Mouse (Mus musculus) liver, embryonic 11.5 days (tissue): ENCODE results near the gene Scrn3. TPM values are rescaled to one million over a fixed set of nuclear protein-coding genes. Genes with fewer than 3 reads are reported as not detected.

Experiments used
- ATAC-seq: fragments of 200-750 bp; cut with Nextera tagmentation; replicated peaks from 2 replicates; pipeline ENCODE4 v1.8.0; 2017; ENCODE audit warnings: moderate number of reproducible peaks, mild to moderate bottlenecking, moderate TSS enrichment, moderate library complexity; ENCODE audit not compliant: low FRiP score
- DNase-seq: peaks from one replicate; pipeline ENCODE4 v3.0.0-alpha.2; 2017; ENCODE audit warnings: low spot score
- H3K27ac ChIP-seq: fragments of 300-500 bp; sonication (generic); 2 replicates; pipeline ENCODE4 v1.5.1; 2014; ENCODE audit warnings: mild to moderate bottlenecking, low read depth, low read length, control low read depth
- H3K27me3 ChIP-seq: fragments of 300-500 bp; sonication (generic); replicated peaks from 2 replicates; pipeline ENCODE4 v1.6.1; 2014; ENCODE audit warnings: low read length, mixed read lengths; ENCODE audit not compliant: control insufficient read depth, insufficient read depth
- H3K36me3 ChIP-seq: fragments of 300-500 bp; sonication (generic); 2 replicates; pipeline ENCODE4 v1.6.1; 2014; ENCODE audit warnings: mild to moderate bottlenecking, low read length, moderate library complexity, mixed read lengths; ENCODE audit not compliant: control insufficient read depth, insufficient read depth
- H3K4me1 ChIP-seq: fragments of 300-500 bp; sonication (generic); replicated peaks from 2 replicates; pipeline ENCODE4 v1.6.1; 2014; ENCODE audit warnings: low read length, mixed read lengths; ENCODE audit not compliant: control insufficient read depth, insufficient read depth
- H3K4me2 ChIP-seq: fragments of 300-500 bp; sonication (generic); 2 replicates; pipeline ENCODE4 v1.6.1; 2014; ENCODE audit warnings: mild to moderate bottlenecking, control low read depth, moderate library complexity
- H3K4me3 ChIP-seq: fragments of 300-500 bp; sonication (generic); 2 replicates; pipeline ENCODE4 v1.5.1; 2014; ENCODE audit warnings: low read depth, low read length, control low read depth
- H3K9ac ChIP-seq: fragments of 300-500 bp; sonication (generic); 2 replicates; pipeline ENCODE4 v1.6.1; 2014; ENCODE audit warnings: low read depth, low read length, control low read depth
- H3K9me3 ChIP-seq: fragments of 300-500 bp; sonication (generic); 2 replicates; pipeline ENCODE4 v1.6.1; 2016; ENCODE audit warnings: low read length, inconsistent platforms, mixed read lengths; ENCODE audit not compliant: control insufficient read depth
- WGBS: fragments of 180-500 bp; shearing (Covaris S2); extraction: QIAGEN DNeasy Blood & Tissue Kit; methylation state at CpG from one replicate; pipeline ENCODE4 v1.1.7; 2014; 5-methylcytosine and 5-hydroxymethylcytosine counted together
- polyA plus RNA-seq: library from polyadenylated mRNA; unstranded; fragments of >200 nt; fragmentation: Nextera tagmentation; extraction: Ambion mirVana; gene quantifications from 2 replicates; pipeline ENCODE4 v1.2.1, GENCODE M21; 2014

Scrn3 gene
- polyA plus RNA-seq, result 27.6 and 31.6 TPM in 2 replicates

DNA sequence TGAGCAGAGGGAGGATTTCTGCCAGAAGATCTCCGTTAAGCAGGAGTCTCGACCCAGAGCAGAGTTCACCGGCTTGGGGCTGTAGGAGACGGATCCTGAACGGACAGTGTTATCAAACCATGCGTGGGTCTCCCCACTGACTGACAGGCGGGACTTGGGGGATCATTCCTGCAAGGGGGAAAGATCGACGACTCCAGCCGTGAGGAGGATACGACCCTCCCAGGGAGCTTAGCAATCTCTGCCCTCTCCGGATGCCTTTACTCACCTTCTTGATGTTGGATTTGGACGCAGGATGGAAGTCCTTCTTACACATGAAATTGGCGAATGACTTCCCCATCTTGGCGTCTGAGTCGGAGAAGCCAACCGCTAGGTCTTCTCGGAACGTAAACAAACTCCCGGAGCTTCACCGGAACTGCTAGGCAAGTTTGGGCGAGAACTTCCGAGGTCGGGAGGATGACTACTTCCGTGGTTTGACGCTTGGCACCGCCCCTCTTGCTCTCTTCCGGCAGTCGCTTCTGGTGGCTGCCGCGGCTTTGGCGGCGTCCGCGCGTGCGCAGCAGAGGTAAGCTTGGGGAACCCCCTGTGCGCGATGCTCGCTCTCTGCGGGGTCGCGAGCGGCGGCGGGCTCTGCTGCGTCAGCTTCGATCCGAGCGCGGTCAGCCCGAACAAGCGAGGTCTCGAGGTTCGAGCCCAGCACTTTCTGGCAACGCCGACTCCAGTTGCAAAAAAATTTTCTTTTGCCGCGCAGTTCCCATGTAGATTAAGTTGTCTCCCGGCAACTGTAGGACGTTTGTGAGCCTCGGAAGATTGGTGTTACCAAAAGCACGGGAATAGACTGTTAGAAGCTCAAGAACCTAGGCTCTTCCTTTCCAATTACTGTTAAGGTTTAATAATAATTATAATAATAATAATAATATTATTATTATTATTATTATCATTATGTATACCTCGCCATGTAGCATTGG is at the start of gene Scrn3, which contains the start of gene Cir1:
Gene Scrn3 (plus strand): TSS at position 450 of the 965 bp plus-strand sequence.
Gene Cir1 (minus strand): TSS at position 550 of the 965 bp plus-strand sequence.
- Histone ChIP-seq H3K4me3 (peak within 1 kb of the TSS; percentile 83), H3K27me3 (no peaks in the 10 kb centered on the region), H3K9me3 (no peaks in the 10 kb centered on the region), H3K4me2 (peak within 1 kb of the TSS; percentile 87), H3K4me1 (peaks cover 5% of the 10 kb centered on the region), H3K36me3 (peaks cover 13% of the 10 kb centered on the region), H3K27ac (peak within 1 kb of the TSS; percentile 82), H3K9ac (peak within 1 kb of the TSS; percentile 84)
- under 1% methylated on average over 64 of the region's 64 CpGs for WGBS
- DNase-seq (peak; percentile 91), ATAC-seq (peak; percentile 92)

DNA sequence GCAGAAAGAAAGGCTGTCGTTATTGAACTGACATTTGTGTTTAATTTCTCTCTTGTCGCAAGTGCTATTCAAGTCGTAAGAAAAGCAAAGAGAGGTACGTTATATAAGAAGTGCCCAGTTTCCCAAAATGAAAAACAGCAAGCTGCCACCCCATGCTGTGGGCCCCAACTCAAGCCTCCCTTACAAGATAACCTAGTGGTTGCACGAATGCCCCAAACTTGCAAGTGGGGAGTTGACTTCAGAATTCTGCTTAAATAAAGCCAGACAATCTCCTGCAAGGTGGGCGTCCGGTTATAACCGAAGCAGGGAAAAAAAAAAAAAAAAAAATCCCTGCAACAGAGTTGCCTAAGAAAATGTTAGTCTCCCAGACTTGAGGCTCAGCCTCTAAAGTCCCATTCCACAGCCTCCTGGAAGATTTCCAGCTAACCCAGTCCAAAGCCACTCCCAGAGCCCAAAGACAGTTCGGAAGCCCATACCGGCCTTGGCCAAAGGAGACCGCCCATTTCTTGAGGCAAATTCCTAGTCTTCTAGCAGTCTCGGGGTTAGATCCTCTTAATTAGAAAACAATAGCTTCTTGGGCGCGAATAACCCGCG is 49.1 kb upstream of the Scrn3 start:
- Histone ChIP-seq H3K4me2 (peak overlapping the region; percentile 65), H3K4me1 (peaks cover 6% of the 10 kb centered on the region; the same call in 1 of the 2 replicates), H3K27me3 (peaks cover 64% of the 10 kb centered on the region), H3K27ac (no peak overlapping the region), H3K9ac (no peak overlapping the region), H3K36me3 (no peaks in the 10 kb centered on the region), H3K9me3 (0 out of 2 replicates have a peak, but pooled peaks cover 2% of the 10 kb centered on the region), H3K4me3 (peak overlapping the region; percentile 39)
- ATAC-seq (no peak), DNase-seq (no peak)
- 8% methylated on average over 16 of the region's 16 CpGs for WGBS

DNA sequence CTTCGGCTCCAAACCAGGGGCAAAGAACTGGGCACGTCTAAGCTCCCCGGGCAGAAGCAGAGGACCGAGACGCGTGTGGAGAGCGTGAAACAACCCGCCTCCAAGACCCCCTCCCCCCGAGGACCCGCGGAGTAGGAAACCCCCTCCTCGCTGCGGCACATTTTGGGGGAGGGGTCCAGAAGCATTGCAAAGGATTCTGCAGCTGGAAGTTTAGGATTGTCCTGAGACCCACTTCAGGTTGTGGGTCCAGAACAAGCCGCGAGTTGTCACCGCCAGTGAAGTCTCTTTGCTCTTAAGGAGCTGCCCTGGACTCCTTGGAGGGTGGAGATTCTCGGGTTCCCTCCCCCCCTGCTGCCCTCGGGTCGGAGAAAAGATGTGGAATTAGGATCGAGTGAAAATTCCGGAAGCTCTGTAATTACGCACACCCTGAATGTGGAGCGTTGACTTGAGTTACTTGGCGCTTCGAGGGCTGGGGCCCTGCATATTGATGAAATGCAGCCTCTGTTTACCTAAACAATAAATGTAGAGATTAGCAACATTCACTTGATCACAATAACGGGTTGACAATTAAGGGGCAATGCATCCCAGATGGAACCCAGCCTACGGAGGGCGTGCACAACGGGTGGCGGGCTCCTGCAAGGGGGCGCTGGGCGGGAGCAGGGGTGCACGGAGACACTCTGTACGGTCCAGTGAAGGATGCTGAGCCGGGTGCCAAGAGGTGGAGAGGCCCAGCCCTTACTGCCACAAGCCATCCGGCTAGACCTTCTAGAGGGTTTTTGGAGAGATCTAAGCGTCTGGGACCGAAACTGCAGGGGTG is 48.4 kb upstream of the Scrn3 start:
- H3K9me3 ChIP-seq, result 0 out of 2 replicates have a peak, but pooled peaks cover 2% of the 10 kb centered on the region
- peaks cover 6% of the 10 kb centered on the region; the same call in 1 of the 2 replicates for H3K4me1 ChIP-seq
- WGBS, result 3% methylated on average over 38 of the region's 38 CpGs
- H3K36me3 ChIP-seq, result no peaks in the 10 kb centered on the region
- peak overlapping the region; percentile 65 for H3K4me2 ChIP-seq
- ATAC-seq (no peak), DNase-seq (no peak)
- peaks cover 71% of the 10 kb centered on the region for H3K27me3 ChIP-seq
- H3K27ac ChIP-seq, result no peak overlapping the region
- no peak overlapping the region for H3K9ac ChIP-seq
- peak overlapping the region; percentile 39 for H3K4me3 ChIP-seq

DNA sequence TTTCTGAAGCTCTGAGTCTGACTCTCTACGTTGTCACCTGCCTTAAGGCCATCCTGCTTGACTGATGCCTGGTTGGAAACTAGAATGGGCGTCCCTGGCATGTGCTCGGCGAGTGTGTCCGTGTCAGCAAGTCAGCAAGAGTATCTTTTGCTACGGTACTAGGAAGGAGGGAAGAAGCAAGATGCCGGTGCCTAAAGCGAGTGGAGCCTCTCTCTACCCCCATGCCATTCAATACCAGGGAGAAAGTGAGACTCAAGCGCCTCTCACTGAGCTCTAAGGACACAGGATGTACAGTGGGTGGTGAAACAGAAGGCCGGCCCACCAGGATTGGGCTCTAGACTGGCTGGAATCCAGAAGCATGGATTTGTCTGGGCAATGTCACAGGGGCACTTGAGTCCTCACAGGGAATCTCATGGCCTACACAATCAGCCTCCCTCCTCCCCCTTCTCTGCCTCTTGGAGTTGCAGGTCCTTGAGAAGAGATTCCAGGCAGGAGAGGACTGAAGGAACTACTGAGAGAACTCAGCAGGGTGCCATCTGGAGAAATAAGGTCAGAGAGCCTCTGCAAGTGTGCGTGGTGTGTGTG is 47.7 kb upstream of the Scrn3 start:
- H3K4me2 ChIP-seq, result peak overlapping the region; percentile 65
- WGBS, result 6% methylated on average over 11 of the region's 11 CpGs
- ATAC-seq, result no peak
- peaks cover 6% of the 10 kb centered on the region; the same call in 1 of the 2 replicates for H3K4me1 ChIP-seq
- H3K9ac ChIP-seq, result no peak overlapping the region
- H3K27me3 ChIP-seq, result peaks cover 78% of the 10 kb centered on the region
- H3K4me3 ChIP-seq, result no peak overlapping the region
- DNase-seq, result no peak
- no peaks in the 10 kb centered on the region for H3K36me3 ChIP-seq
- 0 out of 2 replicates have a peak, but pooled peaks cover 2% of the 10 kb centered on the region for H3K9me3 ChIP-seq
- no peak overlapping the region for H3K27ac ChIP-seq

DNA sequence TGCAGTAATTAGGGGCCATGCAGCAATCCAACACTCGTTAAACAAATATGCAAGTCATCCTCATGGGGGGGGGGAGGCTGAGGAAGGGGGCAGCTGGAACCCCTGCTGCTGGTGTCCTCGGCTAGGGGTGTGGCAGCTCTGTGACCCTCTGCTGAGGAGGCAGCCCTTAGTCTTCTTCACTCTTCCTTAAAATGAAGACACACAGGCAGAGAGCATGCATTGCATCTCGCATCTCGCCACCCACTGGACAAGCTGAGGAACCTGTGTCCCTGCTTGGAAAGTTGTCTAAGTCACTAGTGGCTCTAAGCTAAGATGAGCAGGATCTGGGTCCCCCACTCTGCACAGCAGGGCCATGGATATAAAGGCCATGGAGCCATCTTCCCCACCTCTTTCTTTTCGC is 46.4 kb upstream of the Scrn3 start:
- Histone ChIP-seq H3K9ac (no peak overlapping the region), H3K27me3 (peaks cover 92% of the 10 kb centered on the region), H3K4me3 (no peak overlapping the region), H3K4me2 (no peak overlapping the region), H3K27ac (no peak overlapping the region), H3K9me3 (0 out of 2 replicates have a peak, but pooled peaks cover under 1% of the 10 kb centered on the region), H3K4me1 (peaks cover 9% of the 10 kb centered on the region; the same call in 1 of the 2 replicates), H3K36me3 (no peaks in the 10 kb centered on the region)
- ATAC-seq (no peak), DNase-seq (no peak)
- whole genome bisulfite sequencing, result 8% methylated on average over 5 of the region's 5 CpGs

DNA sequence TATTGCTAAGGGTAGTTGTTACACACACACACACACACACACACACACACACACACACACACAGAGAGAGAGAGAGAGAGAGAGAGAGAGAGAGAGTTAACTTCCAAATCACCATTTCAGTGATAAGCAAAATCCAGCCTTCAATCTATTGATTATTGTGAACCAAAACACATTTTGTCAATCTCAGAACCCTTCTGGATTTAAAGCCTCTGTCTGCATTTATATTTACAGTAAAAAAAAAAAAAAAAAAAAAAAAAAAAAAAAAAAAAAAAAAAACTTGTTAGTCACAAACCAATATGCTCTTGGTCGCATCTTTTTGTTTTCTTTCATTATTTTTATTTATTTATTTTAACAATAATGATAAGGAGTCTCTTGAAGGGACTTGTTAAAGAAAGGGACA is 45.8 kb upstream of the Scrn3 start:
- H3K27me3 ChIP-seq, result peaks cover 98% of the 10 kb centered on the region
- no peak overlapping the region for H3K9ac ChIP-seq
- H3K27ac ChIP-seq, result no peak overlapping the region
- H3K4me2 ChIP-seq, result no peak overlapping the region
- no peaks in the 10 kb centered on the region for H3K36me3 ChIP-seq
- H3K4me3 ChIP-seq, result no peak overlapping the region
- H3K4me1 ChIP-seq, result peaks cover 14% of the 10 kb centered on the region; the same call in 1 of the 2 replicates
- DNase-seq (no peak), ATAC-seq (no peak)
- 45% methylated on average over 1 of the region's 1 CpGs for WGBS
- no peaks in the 10 kb centered on the region for H3K9me3 ChIP-seq

DNA sequence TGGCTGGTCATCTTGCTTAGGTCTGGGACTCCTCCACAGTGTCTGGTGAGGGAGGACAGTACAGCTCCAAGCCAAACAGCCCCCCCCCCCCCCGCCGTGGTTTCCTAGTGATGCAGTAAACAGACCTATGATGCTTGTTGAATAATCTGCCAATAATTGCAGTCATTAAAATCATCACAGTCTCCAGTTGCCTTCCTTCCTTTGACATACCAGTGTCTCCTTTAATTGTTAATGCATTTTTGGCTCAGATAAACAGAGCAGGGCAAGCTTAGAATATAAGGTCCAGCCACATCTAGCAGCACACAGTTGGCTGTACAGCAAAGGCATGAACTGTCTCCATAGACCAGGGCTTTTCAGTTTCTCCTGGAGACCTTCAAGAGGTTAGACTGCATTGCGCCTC is 45.2 kb upstream of the Scrn3 start:
- Histone ChIP-seq H3K36me3 (no peaks in the 10 kb centered on the region), H3K4me2 (no peak overlapping the region), H3K4me3 (no peak overlapping the region), H3K27me3 (peaks cover 98% of the 10 kb centered on the region), H3K9ac (no peak overlapping the region), H3K27ac (no peak overlapping the region), H3K4me1 (peaks cover 14% of the 10 kb centered on the region), H3K9me3 (no peaks in the 10 kb centered on the region)
- ATAC-seq (no peak), DNase-seq (no peak)
- WGBS, result 26% methylated on average over 3 of the region's 3 CpGs

DNA sequence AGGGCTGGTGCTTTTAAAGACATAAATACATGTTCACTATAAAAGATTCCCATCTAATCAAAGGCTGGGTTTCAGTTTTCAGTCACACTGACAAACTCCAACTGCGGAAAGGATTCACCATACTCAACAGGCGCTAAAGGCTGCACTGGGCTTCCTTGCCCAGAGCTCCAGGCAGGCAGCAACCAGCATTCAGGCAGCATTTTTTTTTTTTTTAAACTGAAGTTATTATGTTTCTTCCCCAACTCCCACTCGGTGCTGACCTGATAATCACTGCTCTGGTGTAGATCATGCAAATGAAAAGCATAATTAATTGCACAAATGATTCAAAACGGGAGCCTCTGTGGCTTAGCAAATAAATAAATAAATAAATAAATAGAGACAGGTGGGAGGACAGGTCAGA is 44.6 kb upstream of the Scrn3 start:
- ATAC-seq (no peak), DNase-seq (no peak)
- H3K27me3 ChIP-seq, result peaks cover 98% of the 10 kb centered on the region
- H3K4me1 ChIP-seq, result peaks cover 18% of the 10 kb centered on the region
- H3K4me3 ChIP-seq, result no peak overlapping the region
- no peaks in the 10 kb centered on the region for H3K9me3 ChIP-seq
- no peak overlapping the region for H3K27ac ChIP-seq
- no peak overlapping the region for H3K4me2 ChIP-seq
- no peak overlapping the region for H3K9ac ChIP-seq
- 2% methylated on average over 4 of the region's 4 CpGs for WGBS
- H3K36me3 ChIP-seq, result no peaks in the 10 kb centered on the region
